10 mouse cellular contexts compared by ENCODE assay signal in the genomic region with DNA sequence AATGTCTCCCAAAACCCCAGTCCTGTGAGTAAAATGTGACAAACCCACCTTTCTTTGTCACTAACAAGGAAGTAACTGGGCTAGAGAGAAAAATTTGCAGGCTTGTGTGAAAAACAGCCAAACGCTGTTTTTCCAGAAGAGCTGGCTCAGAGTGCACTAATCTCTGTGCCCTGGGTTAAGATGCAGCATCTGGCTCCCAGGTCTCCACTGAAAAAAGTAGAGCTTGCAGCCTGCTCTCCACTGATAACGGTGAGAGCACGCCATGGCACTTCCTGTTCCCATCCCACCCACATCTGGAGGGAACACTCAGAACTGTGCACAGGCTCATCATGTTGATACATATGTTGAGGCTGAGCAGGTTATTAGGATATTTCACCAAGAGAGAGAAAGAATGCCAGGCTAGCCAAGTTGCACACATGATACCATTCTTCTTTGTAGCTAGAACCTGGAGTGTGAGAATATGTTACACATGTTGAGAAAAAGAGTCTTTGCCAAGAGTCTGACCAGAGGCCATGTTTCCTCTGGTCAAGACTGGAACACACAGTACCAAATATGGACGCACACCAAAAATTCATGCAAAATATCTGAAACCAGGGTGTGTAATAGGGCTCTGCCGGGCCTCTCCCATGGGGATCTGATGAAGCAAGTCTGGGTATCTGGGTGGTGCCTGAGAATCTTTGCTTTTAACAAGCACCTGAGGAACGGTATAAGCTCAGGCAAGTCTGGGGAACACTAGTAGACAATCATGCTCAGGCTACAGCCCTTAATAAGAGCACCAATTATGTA.
DNase-seq lines count a peak whose midpoint lies in the region; ATAC-seq and TF ChIP-seq lines count a peak whose summit lies in the region.
"Had no signal": no experiment of that assay in that cellular context is flagged by ENCODE, and none has a peak within 500 bp of the region (broad histone marks: within the 10 kb centered on the region; RNA-seq: fewer than 3 reads in every experiment).

No protein-coding gene starts in this region.

- H3K4me3 ChIP-seq in lung, postnatal 0 days (ENCODE audit: low read depth, low read length), result no peak overlapping the region
- H3K4me3 ChIP-seq in liver, postnatal 0 days (ENCODE audit: low read depth, low read length), result peak overlapping the region; percentile 31
- no peak overlapping the region for H3K4me3 ChIP-seq in hindbrain, embryonic 13.5 days
- H3K4me3 ChIP-seq: limb, embryonic 12.5 days had no signal

- H3K9me3 ChIP-seq in lung, postnatal 0 days (ENCODE audit: low read length), result no peaks in the 10 kb centered on the region
- no peaks in the 10 kb centered on the region for H3K9me3 ChIP-seq in liver, postnatal 0 days (ENCODE audit: low read length)
- H3K9me3 ChIP-seq in hindbrain, embryonic 13.5 days, result no peaks in the 10 kb centered on the region
- H3K9me3 ChIP-seq: limb, embryonic 12.5 days had no signal

- H3K9ac ChIP-seq in lung, postnatal 0 days (replicated peaks; ENCODE audit: low read depth), result no peak overlapping the region
- peak overlapping the region; percentile 72 for H3K9ac ChIP-seq in liver, postnatal 0 days (replicated peaks)
- no peak overlapping the region for H3K9ac ChIP-seq in hindbrain, embryonic 13.5 days
- H3K9ac ChIP-seq: limb, embryonic 12.5 days had no signal

- peak; percentile 39; the same call in 1 of the 2 replicates for TF ChIP-seq EP300 in lung, postnatal 0 days (IDR thresholded peaks at IDR 0.05)
- peak; percentile 100 for TF ChIP-seq EP300 in liver, postnatal 0 days (IDR thresholded peaks at IDR 0.05; ENCODE audit: low read depth)

- DNase-seq in lung, postnatal 0 days (ENCODE audit: low spot score), result no peak
- no peak for DNase-seq in lung, adult 18-20 months
- DNase-seq in liver, postnatal 0 days, result peak; percentile 76
- DNase-seq in thymus, postnatal 14 days, result peak; percentile 32
- no peak for DNase-seq in adrenal gland, adult 8-10 months
- no peak for DNase-seq in adrenal gland, adult 2 months
- DNase-seq: kidney, adult 8-10 months had no signal

- H3K27me3 ChIP-seq in lung, postnatal 0 days (replicated peaks; ENCODE audit: insufficient read depth, low read length), result no peaks in the 10 kb centered on the region
- no peaks in the 10 kb centered on the region for H3K27me3 ChIP-seq in liver, postnatal 0 days (ENCODE audit: insufficient read depth, low read length)
- no peaks in the 10 kb centered on the region for H3K27me3 ChIP-seq in hindbrain, embryonic 13.5 days
- H3K27me3 ChIP-seq: limb, embryonic 12.5 days had no signal

- no peaks in the 10 kb centered on the region for H3K36me3 ChIP-seq in lung, postnatal 0 days (ENCODE audit: insufficient read depth, low read length)
- no peaks in the 10 kb centered on the region for H3K36me3 ChIP-seq in liver, postnatal 0 days (replicated peaks; ENCODE audit: insufficient read depth, low read length)
- H3K36me3 ChIP-seq in hindbrain, embryonic 13.5 days, result no peaks in the 10 kb centered on the region
- H3K36me3 ChIP-seq: limb, embryonic 12.5 days had no signal

- H3K4me1 ChIP-seq in lung, postnatal 0 days (ENCODE audit: insufficient read depth, low read depth, low read length), result peaks cover 8% of the 10 kb centered on the region; the same call in 1 of the 2 replicates
- peaks cover 82% of the 10 kb centered on the region for H3K4me1 ChIP-seq in liver, postnatal 0 days (ENCODE audit: insufficient read depth)
- peaks cover 12% of the 10 kb centered on the region; the same call in 1 of the 2 replicates for H3K4me1 ChIP-seq in hindbrain, embryonic 13.5 days (replicated peaks)

- peak; percentile 22; the same call in 1 of the 2 replicates for ATAC-seq in lung, postnatal 0 days
- peak; percentile 74 for ATAC-seq in common myeloid progenitor, adult 5-6 weeks (replicated peaks; ENCODE audit: low read depth, poor library complexity, severe bottlenecking)
- ATAC-seq in liver, postnatal 0 days, result peak; percentile 85
- no peak for ATAC-seq in hindbrain, embryonic 13.5 days (ENCODE audit: low FRiP score)

- no peak overlapping the region for H3K27ac ChIP-seq in lung, postnatal 0 days (ENCODE audit: low read length)
- peak overlapping the region; percentile 97 for H3K27ac ChIP-seq in liver, postnatal 0 days (ENCODE audit: low read depth)
- no peak overlapping the region for H3K27ac ChIP-seq in hindbrain, embryonic 13.5 days
- H3K27ac ChIP-seq: limb, embryonic 12.5 days had no signal

- WGBS in lung, postnatal 0 days, result 53% methylated on average over 6 of the region's 6 CpGs
- 41% methylated on average over 6 of the region's 6 CpGs for WGBS in liver, postnatal 0 days (ENCODE audit: insufficient replicate concordance)
- WGBS in hindbrain, embryonic 13.5 days, result 80% methylated on average over 6 of the region's 6 CpGs

- TF ChIP-seq CTCF in lung, postnatal 0 days (IDR thresholded peaks at IDR 0.05), result no peak
- TF ChIP-seq CTCF in liver, postnatal 0 days (IDR thresholded peaks at IDR 0.05; ENCODE audit: low read depth), result no peak

- no peak overlapping the region for H3K4me2 ChIP-seq in lung, postnatal 0 days (replicated peaks; ENCODE audit: low read depth, low read length)
- H3K4me2 ChIP-seq in liver, postnatal 0 days (ENCODE audit: low read depth, low read length), result peak overlapping the region; percentile 74
- H3K4me2 ChIP-seq in hindbrain, embryonic 13.5 days, result no peak overlapping the region
- H3K4me2 ChIP-seq: limb, embryonic 12.5 days had no signal

Comparison
In these comparisons a context has a peak if more than half of its experiments do, and no peak if none do; other contexts are left out.
1. DNase-seq: peak in liver, postnatal 0 days (single experiment) and thymus, postnatal 14 days (single experiment); none in lung, postnatal 0 days (single experiment), lung, adult 18-20 months (0 of 2), adrenal gland, adult 8-10 months (single experiment) and adrenal gland, adult 2 months (single experiment).